Mouse (Mus musculus): ENCODE measurements around the gene Mosmo.

Mosmo gene

GRCm38 (mm10) chr7:120778012-120778411, 100.6 kb downstream of the Mosmo start:
- no peak for DNase-seq

Measured in kidney, postnatal 4 days (tissue).